Mouse (Mus musculus): ENCODE results near the gene Dcp1b. TPM values are rescaled to one million over a fixed set of nuclear protein-coding genes. Genes with fewer than 3 reads are reported as not detected.
A peak's percentile ranks its signal among the peaks of the same experiment; 100 is the strongest.
"Not testable (repeated sequence)": the region's sequence is repeated elsewhere in the genome, so short reads cannot be mapped to it uniquely, and the experiment has no call there.

The Dcp1b gene
- polyA plus RNA-seq, 1 experiment from 2014 or later = 6.6 TPM

GRCm38 (mm10) chr6:119199274-119199879 lies 24.3 kb downstream of the Dcp1b start:
- H3K4me1 ChIP-seq (ENCODE audit: insufficient read depth, low read depth, low read length) = no peaks in the 10 kb centered on the region

DNA sequence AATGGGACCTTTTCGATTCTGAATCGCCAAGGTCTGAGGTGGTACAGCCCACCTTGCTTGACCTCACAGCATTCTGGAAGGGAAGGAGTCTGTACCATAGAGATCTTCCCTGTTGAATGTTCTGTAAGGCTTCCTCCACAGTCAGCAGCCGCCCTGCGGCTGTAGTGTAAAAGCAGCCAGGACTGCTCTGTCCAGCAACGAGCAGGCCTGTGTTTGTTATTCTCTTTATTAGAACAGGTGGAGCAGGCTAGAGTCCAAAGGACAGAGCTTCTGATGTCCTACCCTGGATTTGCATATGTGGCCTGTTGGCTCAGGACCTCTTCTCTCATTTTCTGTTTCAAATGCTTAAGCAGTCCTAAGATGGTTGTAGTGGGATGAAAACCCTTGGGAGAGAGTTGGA lies 25.3 kb downstream of the Dcp1b start:
- H3K27me3 ChIP-seq (replicated peaks; ENCODE audit: insufficient read depth, low read length) = no peaks in the 10 kb centered on the region
- no peak overlapping the region for H3K4me2 ChIP-seq (replicated peaks; ENCODE audit: low read depth, low read length)
- H3K27ac ChIP-seq (ENCODE audit: low read length) = no peak overlapping the region
- TF ChIP-seq CTCF (IDR thresholded peaks at IDR 0.05) = no peak
- TF ChIP-seq EP300 (IDR thresholded peaks at IDR 0.05) = no peak
- no peaks in the 10 kb centered on the region for H3K9me3 ChIP-seq (ENCODE audit: low read length)
- no peaks in the 10 kb centered on the region for H3K36me3 ChIP-seq (ENCODE audit: insufficient read depth, low read length)
- H3K9ac ChIP-seq (replicated peaks; ENCODE audit: low read depth) = 0 out of 2 replicates have a peak overlapping the region, but pooled peaks have one; percentile 12
- DNase-seq (ENCODE audit: low spot score) (no peak), ATAC-seq (no peak)
- no peak overlapping the region for H3K4me3 ChIP-seq (ENCODE audit: low read depth, low read length)
- no peaks in the 10 kb centered on the region for H3K4me1 ChIP-seq (ENCODE audit: insufficient read depth, low read depth, low read length)
- 76% methylated on average over 5 of the region's 5 CpGs for WGBS

More at GRCm38 (mm10) chr6:119199274-119199879, 24.3 kb downstream of the Dcp1b start:
- ATAC-seq (no peak), DNase-seq (ENCODE audit: low spot score) (no peak)
- Histone ChIP-seq H3K9ac (replicated peaks; ENCODE audit: low read depth) (no peak overlapping the region), H3K27me3 (replicated peaks; ENCODE audit: insufficient read depth, low read length) (no peaks in the 10 kb centered on the region), H3K9me3 (ENCODE audit: low read length) (no peaks in the 10 kb centered on the region), H3K27ac (ENCODE audit: low read length) (no peak overlapping the region), H3K36me3 (ENCODE audit: insufficient read depth, low read length) (0 out of 2 replicates have a peak, but pooled peaks cover 3% of the 10 kb centered on the region), H3K4me2 (replicated peaks; ENCODE audit: low read depth, low read length) (no peak overlapping the region), H3K4me3 (ENCODE audit: low read depth, low read length) (no peak overlapping the region)
- TF ChIP-seq EP300 (IDR thresholded peaks at IDR 0.05) (no peak), CTCF (IDR thresholded peaks at IDR 0.05) (no peak)
- WGBS = 51% methylated on average over 8 of the region's 8 CpGs

GRCm38 (mm10) chr6:119201575-119201974 lies 26.5 kb downstream of the Dcp1b start:
- H3K9me3 ChIP-seq (ENCODE audit: low read length) = no peaks in the 10 kb centered on the region
- WGBS = 79% methylated on average over 4 of the region's 4 CpGs

DNA sequence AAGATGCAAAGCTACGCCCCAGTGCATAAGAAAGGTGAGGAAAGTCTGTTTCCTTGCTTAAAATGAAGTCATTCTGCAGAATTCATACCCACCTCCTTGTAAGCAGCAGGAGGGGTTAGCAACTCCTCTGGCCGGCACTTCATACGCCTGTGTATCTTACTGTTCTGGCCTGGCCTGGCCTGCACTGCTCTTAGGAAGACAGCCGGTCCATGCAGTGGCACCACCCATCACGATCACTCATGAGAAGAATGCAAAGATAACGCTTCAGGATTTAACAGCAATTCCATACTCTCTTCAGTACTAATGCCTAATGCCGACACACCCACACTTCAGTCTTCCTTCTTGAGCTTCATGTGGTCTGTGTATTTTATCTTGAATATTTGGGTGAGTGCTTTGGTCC lies 29.2 kb downstream of the Dcp1b start:
- H3K27me3 ChIP-seq (replicated peaks; ENCODE audit: insufficient read depth, low read length) = no peaks in the 10 kb centered on the region
- no peaks in the 10 kb centered on the region for H3K36me3 ChIP-seq (ENCODE audit: insufficient read depth, low read length)
- DNase-seq (ENCODE audit: low spot score) (no peak), ATAC-seq (no peak; the same call in 1 of the 2 replicates)
- no peaks in the 10 kb centered on the region for H3K4me1 ChIP-seq (ENCODE audit: insufficient read depth, low read depth, low read length)
- no peak overlapping the region for H3K9ac ChIP-seq (replicated peaks; ENCODE audit: low read depth)
- H3K9me3 ChIP-seq (ENCODE audit: low read length) = no peaks in the 10 kb centered on the region
- H3K27ac ChIP-seq (ENCODE audit: low read length) = no peak overlapping the region
- no peak for TF ChIP-seq CTCF (IDR thresholded peaks at IDR 0.05)
- no peak for TF ChIP-seq EP300 (IDR thresholded peaks at IDR 0.05)
- no peak overlapping the region for H3K4me2 ChIP-seq (replicated peaks; ENCODE audit: low read depth, low read length)
- 61% methylated on average over 7 of the region's 7 CpGs for WGBS
- H3K4me3 ChIP-seq (ENCODE audit: low read depth, low read length) = no peak overlapping the region

More at GRCm38 (mm10) chr6:119201575-119201974, 26.5 kb downstream of the Dcp1b start:
- Histone ChIP-seq H3K4me3 (ENCODE audit: low read depth, low read length) (no peak overlapping the region), H3K27me3 (replicated peaks; ENCODE audit: insufficient read depth, low read length) (no peaks in the 10 kb centered on the region), H3K9ac (replicated peaks; ENCODE audit: low read depth) (no peak overlapping the region), H3K4me1 (ENCODE audit: insufficient read depth, low read depth, low read length) (no peaks in the 10 kb centered on the region), H3K36me3 (ENCODE audit: insufficient read depth, low read length) (no peaks in the 10 kb centered on the region), H3K4me2 (replicated peaks; ENCODE audit: low read depth, low read length) (no peak overlapping the region), H3K27ac (ENCODE audit: low read length) (no peak overlapping the region)
- no peak for TF ChIP-seq EP300 (IDR thresholded peaks at IDR 0.05)
- TF ChIP-seq CTCF (IDR thresholded peaks at IDR 0.05) = no peak
- ATAC-seq (no peak), DNase-seq (ENCODE audit: low spot score) (no peak)

DNA sequence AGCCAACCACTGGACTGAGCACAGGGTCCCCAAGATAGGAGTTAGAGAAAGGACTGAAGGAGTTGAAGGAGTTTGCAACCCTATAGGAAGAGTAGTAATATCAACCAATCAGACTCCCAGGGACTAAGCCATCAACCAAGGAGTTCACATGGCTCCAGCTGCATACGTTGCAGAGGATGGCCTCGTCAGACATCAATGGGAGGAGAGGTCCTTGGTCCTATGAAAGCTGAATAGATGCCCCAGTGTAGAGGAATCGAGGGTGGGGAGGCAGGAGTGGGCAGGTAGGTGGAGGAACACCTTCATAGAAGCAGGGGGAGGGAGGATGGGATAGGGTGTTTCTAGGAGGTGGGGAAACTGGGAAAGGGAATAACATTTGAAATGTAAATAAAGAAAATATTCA lies 29.9 kb downstream of the Dcp1b start:
- DNase-seq (ENCODE audit: low spot score) = no peak
- Histone ChIP-seq H3K27me3 (replicated peaks; ENCODE audit: insufficient read depth, low read length) (no peaks in the 10 kb centered on the region), H3K4me1 (ENCODE audit: insufficient read depth, low read depth, low read length) (no peaks in the 10 kb centered on the region), H3K4me3 (ENCODE audit: low read depth, low read length) (no peak overlapping the region), H3K36me3 (ENCODE audit: insufficient read depth, low read length) (no peaks in the 10 kb centered on the region), H3K9me3 (ENCODE audit: low read length) (no peaks in the 10 kb centered on the region), H3K9ac (replicated peaks; ENCODE audit: low read depth) (no peak overlapping the region), H3K27ac (ENCODE audit: low read length) (no peak overlapping the region), H3K4me2 (replicated peaks; ENCODE audit: low read depth, low read length) (no peak overlapping the region)
- WGBS = 66% methylated on average over 3 of the region's 3 CpGs
- no peak for TF ChIP-seq CTCF (IDR thresholded peaks at IDR 0.05)
- TF ChIP-seq EP300 (IDR thresholded peaks at IDR 0.05) = no peak
- no peak for ATAC-seq

- not testable (repeated sequence) for H3K27me3 ChIP-seq (replicated peaks; ENCODE audit: insufficient read depth, low read length); ATAC-seq; H3K4me3 ChIP-seq (ENCODE audit: low read depth, low read length); H3K4me2 ChIP-seq (replicated peaks; ENCODE audit: low read depth, low read length); DNase-seq (ENCODE audit: low spot score); H3K9ac ChIP-seq (replicated peaks; ENCODE audit: low read depth); H3K9me3 ChIP-seq (ENCODE audit: low read length); H3K4me1 ChIP-seq (ENCODE audit: insufficient read depth, low read depth, low read length); H3K27ac ChIP-seq (ENCODE audit: low read length); H3K36me3 ChIP-seq (ENCODE audit: insufficient read depth, low read length)
- WGBS = 81% methylated on average over 7 of the region's 7 CpGs
Observed at GRCm38 (mm10) chr6:119206006-119206405, 31.0 kb downstream of the Dcp1b start.
